Mouse (Mus musculus) liver, adult (tissue): Measurements from ENCODE around the gene Gpc6.

Experiments used
- GATA4 ChIP-seq: IDR thresholded peaks from 2 replicates; pipeline ENCODE4 v1.6.1; 2014; ENCODE audit warnings: mild to moderate bottlenecking, low read length; ENCODE audit not compliant: insufficient replicate concordance

Gene Gpc6

DNA sequence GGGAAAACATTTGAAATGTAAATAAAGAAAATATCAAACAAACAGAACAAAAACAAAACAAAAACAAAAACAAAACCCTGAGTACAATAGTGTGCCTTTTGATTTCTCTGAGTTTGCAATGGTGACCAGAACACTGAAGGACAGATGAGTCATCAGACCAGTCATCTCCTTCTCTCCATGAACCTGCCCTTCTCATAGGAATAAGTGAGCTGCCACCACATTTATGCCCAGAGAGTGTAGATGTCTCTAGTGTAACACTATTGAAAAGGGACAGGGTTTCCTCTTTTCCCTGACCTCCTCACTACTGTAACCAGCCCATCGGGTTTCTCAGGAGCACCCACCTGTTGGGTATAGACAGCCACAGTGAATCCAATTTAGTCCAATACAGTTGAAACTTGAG lies 14.4 kb downstream of the Gpc6 start:
- TF ChIP-seq GATA4: no peak

DNA sequence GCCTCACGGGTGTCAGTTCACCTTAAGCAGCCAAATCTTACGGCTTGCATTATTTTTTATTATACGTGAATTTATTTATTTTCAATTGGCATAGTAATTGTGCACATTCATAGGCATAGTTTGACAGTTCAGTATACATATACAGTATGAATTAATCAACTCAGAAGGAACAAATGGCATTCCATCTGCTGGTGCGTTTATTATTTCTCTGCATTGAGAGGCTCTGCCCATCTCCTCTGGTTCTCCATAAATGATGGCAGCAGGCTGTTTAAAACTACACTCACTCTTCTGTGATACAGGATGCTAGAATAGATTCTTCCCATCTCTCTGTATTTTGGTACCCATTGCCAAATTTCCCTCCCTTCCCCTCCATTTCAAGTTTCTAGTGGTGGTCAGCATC lies 16.7 kb downstream of the Gpc6 start:
- no peak for TF ChIP-seq GATA4

DNA sequence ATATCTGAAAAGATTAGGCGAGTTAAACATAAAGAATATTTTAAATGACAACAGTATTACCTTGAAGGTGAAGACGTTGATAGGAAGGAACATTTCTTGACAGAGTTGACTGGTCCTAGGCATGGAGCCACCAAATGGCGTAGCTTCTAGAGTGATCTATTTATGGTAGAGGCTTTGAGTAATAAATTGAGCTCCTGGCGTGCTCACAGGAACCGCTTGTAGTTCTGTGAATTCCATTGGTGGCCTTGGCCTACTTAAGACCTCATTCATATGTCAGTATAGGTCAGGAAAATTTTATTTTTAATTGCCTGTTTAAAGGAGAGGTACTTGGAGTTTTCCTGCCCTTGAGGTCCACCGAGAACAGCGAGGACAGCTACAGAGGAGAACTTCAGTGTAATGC lies 18.6 kb downstream of the Gpc6 start:
- TF ChIP-seq GATA4: no peak

DNA sequence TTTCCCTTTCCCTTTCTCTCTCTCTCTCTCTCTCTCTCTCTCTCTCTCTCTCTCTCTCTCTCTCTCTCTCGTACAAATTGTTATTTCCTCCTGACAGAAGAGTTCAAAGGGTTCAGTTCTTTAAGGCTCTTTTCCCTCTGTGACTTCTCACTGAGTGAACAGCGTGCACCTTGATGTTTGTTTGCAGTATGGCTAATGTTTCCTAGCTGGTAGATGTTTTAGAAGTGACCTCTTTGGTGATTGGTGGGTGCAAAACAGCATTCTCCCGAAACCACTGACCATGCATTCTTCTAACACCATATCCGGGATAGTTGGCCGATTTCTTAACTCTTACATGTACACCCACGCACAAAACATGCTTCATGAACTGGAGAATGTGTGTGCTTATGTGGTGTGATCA lies 20.9 kb downstream of the Gpc6 start:
- TF ChIP-seq GATA4: no peak

DNA sequence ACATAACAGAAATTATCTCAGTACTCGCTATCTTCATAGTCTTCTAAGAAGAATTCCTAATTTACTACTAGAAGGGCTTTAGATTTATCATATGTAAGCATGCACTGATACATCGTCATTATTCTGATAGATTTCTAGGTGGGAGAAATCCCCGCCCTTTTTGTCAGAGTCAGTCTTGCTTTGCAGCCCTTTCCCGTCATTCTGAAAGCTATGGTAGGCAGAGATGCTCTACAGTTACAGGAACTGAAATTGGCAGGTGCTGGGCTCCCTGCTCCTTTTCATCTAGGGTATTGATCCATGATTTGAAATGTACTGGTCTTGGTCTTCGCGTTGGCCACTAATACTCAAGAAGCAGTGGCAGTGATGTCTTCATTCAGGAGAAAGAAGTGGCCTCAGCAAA lies 22.3 kb downstream of the Gpc6 start:
- TF ChIP-seq GATA4: no peak

DNA sequence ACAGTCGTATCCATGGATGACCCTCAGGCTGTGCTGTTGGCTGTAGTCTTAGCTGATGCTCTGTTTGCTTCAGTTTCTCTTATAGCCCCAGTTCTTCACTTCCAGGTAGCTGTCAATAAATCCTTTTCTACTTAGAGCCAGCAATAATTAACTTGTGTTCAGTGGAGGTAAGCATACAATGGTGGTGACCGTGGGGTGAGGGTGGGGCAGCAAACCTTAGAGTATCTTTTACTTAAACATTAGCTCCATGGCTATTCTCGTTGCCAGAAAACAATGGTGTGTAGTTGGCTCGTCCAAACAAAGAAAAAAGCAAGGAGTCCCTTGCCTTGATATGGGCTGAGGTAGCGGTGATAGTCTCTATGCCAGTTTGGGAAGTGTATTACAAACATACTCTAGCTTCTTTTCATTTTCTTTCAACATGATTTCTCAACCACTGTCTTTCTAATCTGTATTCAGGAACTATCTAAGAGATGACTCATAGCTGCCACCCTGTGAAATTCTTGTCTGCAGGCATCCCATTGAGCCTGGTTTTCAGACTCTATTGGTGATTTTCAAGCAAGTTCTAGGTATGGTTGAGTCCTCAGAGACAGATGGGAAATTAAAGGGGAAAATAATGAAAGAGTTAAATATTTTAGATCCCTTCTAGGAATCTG lies 22.9 kb downstream of the Gpc6 start:
- TF ChIP-seq GATA4: no peak

DNA sequence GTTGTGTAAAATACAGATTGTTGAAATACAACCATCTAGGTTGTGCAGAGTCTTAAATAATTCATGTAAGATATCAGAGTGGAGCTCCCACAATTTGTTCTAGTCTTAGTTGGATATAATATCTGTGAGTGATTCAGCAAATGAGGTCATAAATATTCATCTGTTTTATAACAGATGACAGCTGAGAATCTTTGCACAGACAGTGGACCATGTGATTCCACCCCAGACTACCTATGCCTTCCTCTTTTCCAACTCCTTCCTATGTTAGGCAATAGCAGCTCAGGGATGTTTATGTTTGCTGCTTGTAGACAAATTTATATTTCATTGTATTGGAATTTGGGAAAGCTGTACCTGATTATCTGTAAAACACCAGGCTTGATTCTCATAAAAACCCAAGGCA lies 32.0 kb downstream of the Gpc6 start:
- no peak for TF ChIP-seq GATA4

DNA sequence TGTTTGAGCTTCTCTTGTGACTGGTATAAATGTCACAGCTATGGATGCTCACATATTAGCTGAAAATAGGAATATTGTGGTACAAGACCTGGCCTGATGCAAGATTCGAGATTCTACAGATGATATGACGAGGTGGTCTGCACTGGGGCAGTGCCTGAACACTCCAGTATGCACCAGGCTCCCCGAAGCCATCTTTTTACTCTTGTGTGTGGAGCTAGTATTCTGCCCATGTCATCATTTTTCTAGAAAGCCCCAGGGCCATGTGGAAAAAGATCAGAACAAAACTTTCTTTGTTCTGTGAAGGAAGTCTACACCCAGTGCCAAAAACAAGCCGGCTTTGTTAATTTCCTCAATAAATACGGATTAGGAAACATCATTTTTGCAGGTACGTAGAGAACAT lies 39.7 kb downstream of the Gpc6 start:
- TF ChIP-seq GATA4: no peak

DNA sequence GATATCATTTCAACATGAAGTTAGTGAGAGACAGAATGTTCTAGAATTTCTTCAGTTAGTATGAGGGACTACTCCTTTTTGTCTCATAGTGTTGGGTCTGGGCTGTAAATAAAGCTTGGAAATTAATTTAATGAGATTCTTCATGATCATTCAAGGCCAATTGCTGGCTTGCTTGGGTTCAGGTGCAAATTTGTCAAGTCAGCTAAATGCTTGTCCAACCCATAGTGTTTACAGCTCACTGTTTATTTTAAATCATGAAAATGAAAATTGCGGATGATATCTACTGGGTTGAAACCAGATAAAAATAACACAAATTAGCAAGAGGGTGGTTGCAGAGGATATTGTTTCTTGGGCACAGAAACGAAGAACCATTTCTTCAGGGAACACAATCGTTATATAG lies 49.6 kb downstream of the Gpc6 start:
- no peak for TF ChIP-seq GATA4

DNA sequence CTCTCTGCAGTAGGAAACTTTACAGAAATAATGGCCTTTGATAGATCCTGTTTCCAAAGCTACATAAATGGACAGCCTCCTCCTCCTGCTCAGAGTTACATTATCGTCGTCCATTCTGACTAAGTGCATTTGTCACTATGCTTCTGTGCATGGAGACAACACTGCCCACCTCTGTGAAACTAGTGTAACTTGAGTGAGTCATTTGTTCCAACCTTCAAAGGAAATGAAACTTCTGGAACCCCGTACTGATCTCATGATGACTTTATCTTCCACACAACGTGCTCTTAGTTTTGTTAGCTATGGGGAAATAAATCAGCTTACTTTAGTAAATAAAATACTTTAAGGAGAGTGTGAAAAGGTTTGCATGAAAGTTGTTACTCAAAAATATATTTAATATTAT lies 50.1 kb downstream of the Gpc6 start:
- no peak for TF ChIP-seq GATA4

DNA sequence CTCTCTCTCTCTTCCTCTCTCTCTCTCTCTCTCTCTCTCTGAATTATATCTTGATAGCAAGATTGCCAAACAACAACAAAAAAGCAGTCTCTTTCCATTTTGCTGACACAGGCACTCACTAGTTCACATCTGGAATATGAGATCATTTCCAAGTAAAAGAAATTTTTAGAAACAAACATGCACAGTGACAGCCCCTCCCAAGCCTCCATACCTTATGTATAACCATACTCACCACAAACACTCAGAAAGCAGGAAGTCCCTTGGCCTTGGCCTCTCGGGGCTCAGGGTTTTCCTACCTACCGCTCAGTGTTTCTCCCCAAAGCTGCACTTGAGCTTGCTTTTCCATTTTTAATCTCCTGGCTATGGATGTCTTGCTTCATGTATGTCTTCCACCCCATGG lies 52.1 kb downstream of the Gpc6 start:
- no peak for TF ChIP-seq GATA4

DNA sequence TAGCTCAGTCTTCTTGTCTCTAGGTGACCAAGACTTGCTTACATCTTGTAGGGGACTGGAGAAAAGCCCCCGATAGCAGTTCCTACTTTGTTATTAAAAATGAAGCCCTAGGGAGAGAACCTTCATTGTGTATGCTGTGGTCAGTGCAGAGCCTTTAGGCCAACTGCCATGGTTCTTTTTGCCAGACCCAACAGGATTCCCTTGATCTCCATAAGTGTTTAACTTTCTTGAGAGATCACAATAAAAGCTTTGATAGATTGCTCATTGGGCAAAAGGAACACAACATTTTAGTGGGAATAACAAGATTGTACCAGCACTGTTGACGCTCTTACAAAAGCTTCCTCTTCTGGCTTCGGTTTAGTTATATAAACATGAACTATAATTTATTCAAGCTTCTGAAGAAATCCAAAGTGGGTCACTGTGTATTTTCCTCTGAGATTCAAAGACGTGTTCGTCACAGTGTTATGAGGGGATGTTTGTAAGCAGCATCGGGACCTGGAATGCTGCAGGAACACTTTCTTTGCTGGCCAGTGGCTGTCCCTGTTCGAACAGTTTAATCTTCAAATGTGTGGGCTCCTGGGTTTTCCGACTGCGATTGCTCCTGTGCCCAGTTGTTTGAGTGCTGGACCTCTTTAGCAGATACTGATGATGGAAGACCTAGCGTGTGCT lies 54.7 kb downstream of the Gpc6 start:
- TF ChIP-seq GATA4: no peak

DNA sequence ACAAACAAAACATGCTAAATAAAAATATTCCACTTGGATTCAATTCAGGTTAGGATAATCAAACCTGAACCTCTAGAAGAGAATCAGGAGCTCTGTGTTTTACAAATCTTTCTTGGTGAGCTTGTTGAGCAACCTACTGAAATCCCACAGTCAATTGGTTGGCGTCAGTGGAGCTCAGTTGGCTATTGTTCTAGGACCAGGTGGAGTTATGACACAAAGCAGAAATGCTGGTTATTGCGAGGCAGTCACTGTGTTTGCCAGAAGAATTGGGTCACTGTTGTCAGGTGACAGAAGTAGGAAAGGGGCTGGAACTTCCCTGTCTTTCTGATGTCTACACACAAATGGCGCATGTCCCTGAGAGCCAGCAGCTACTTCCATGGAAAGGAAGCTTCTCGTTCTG lies 56.6 kb downstream of the Gpc6 start:
- TF ChIP-seq GATA4: no peak

DNA sequence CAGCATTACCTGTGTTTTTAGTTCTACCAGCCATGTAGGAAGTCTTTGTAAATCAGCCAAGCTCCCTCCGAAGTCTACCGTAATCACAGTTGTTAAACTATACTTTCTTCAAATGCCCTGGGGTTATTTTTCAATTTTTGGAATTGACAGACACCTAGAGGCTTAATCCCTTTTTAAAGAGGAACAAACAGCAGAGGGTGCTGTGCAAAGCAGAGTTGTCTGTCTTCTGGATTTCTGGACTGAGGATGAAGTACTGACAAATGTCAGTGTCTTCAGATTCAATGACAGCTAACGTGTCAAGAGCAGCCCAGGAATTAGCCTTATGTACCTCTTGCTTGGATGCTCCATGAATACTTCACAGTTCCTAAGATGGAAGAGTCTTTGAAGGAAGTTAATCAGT lies 62.2 kb downstream of the Gpc6 start:
- TF ChIP-seq GATA4: no peak

DNA sequence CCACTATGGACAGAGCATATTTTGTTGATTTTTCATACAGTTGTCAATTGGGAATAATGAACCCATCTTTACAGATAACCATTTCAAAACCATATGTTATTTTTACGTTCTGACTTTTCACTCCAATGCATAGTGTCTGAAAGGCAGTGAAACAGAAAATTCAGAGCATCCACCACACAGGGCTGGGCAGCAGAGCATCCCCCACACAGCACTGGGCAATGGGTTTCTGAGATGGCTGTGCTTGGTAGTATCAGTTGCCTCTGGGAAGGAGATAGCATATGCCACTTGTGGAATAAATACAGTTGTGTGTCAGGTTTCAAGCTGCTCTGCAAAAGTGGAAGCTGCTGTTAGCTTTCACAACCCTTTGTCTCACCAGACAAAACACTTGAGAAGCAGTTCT lies 75.3 kb downstream of the Gpc6 start:
- no peak for TF ChIP-seq GATA4

DNA sequence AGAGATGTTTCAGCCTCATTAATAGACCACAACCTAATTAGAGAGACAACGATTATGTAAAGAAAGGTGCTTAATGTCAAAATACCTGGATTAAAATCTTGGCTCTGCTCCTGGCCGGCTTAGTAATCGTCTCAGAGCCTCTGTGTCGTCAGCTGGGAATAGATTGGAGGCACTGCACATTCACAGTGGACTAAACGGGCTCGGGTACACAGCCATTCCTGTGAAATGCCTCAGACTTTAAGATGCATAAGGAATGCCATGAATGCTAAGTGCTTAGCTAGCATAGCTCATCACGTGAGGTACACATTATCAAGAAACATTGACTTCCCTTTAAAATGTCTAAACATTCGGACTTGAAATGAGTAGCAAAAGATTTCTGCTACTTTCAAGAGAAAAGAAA lies 77.2 kb downstream of the Gpc6 start:
- no peak for TF ChIP-seq GATA4

DNA sequence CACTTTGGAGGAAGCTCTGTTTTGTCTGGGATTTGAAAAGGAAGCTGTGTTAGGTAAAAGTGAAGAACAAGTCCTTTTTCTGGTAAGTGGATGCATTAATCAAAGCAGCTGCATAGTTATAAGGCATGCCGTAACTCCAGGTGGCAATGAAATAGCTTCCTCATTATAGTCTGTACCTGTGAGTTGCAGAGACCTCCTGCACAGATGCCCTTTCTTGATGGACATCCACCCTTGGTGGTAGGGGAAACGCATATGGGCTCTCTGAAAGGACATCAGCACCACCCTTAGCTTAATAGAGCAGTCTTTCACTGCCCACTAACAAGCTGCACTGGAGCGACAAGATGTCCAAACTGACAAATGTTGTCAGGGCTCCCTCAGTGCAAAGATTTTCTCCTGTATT lies 83.7 kb downstream of the Gpc6 start:
- no peak for TF ChIP-seq GATA4
